Mouse (Mus musculus): Measurements from ENCODE around the gene Mthfsd. TPM values are rescaled to one million over a fixed set of nuclear protein-coding genes. Genes with fewer than 3 reads are reported as not detected.

Gene Mthfsd
- polyA plus RNA-seq, 1 experiment from 2014 or later: 63.7 TPM

DNA sequence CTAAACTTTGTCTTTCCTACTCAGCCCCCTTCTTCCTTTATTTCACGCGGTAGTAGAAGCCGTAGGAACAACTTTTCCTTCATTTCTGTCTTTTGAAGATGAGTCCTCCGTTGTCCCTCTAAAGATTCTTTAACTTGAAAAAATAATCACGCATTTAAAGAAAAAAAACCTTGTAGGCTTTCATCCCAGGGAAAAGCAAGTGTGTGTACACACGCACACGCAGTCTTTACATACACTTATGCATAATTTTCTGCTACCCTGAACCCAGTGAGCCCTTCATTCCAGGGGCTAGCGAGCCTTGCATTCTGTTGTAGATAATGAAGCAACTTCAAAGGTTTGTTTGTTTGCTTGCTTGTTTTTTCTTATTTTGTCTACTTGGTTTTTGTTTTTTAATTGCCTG, 19.9 kb downstream of the Mthfsd start:
- WGBS: 2% methylated on average over 8 of the region's 8 CpGs
- H3K4me3 ChIP-seq (ENCODE audit: low read depth, low read length): no peak overlapping the region

DNA sequence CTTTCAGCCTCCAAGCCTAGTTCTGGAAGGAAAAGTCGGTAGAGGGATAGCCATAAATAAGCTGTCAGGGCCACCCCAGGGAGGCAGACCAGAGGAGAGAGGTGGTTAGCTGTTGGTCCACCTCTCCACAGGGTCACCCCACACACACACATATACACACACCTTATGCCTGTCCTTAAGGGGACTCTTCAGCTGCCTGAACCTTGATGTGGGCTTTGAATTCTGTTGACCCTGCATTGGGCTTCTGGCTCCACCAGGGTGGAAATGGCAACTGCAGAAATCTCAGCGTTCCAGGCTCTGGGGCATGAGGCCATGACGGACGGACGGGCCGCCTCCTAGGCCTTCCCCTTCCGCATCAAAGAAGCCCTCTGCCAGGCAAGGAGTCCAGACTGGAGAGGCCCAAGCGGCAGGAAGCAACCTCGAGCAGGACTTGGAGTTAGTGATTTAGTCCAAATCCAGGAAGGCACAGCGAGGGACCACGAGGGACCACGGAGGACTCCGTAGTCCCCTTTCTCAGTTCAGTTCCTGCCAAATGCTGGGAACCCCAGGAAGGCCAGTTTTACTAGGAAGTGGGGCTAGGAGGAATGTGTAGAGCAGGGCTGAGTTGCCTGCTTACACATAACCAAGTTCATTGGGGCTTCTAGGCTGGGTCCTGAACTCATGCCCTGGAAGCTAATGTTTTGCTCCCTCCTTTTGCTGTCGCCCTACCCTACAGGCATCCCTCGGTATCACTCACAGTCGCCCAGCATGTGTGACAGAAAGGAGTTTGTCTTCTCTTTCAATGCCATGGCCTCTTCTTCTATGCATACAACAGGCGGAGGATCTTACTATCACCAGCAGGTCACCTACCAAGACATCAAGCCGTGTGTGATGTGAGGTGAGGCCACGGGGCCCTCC, 21.9 kb downstream of the Mthfsd start:
- WGBS: 3% methylated on average over 19 of the region's 19 CpGs

More for the DNA sequence above, 19.9 kb downstream of the Mthfsd start:
- DNase-seq (ENCODE audit: low spot score) (no peak), ATAC-seq (ENCODE audit: insufficient read depth, low FRiP score, low TSS enrichment) (no peak)
- peaks cover 8% of the 10 kb centered on the region for H3K4me1 ChIP-seq (ENCODE audit: control insufficient read depth, insufficient read depth, low read length)
- H3K9me3 ChIP-seq (ENCODE audit: control insufficient read depth, low read length): no peaks in the 10 kb centered on the region
- H3K27me3 ChIP-seq (ENCODE audit: control insufficient read depth, insufficient read depth, low read length): peaks cover 97% of the 10 kb centered on the region
- no peak overlapping the region for H3K27ac ChIP-seq (ENCODE audit: low read depth, low read length)
- no peak overlapping the region for H3K9ac ChIP-seq (ENCODE audit: low read length)
- H3K36me3 ChIP-seq (ENCODE audit: control insufficient read depth, insufficient read depth, low read length): no peaks in the 10 kb centered on the region
- no peak overlapping the region for H3K4me2 ChIP-seq (ENCODE audit: low read depth)

DNA sequence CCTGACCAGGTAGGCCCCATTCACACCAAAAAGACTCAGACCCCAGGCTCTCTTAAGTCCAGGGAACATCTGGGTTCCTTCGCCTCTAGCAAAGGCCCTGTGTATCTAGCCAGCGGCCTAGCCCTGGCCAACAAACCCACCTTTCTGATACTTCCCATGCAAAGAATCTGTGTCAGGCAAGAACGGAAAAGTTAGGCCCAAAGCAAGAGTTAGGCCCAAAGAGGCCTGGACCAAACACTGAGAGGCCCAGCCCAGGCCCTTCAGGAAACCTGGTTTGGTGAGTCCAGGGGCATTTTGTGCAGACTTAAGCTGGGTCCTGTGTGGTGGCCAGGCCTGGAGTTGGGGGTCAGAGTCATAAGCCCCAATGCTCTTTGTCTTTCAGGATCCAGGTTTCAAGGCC, 22.6 kb downstream of the Mthfsd start:
- H3K4me2 ChIP-seq (ENCODE audit: low read depth): 0 out of 2 replicates have a peak overlapping the region, but pooled peaks have one; percentile 75
- H3K9ac ChIP-seq (ENCODE audit: low read length): no peak overlapping the region
- H3K36me3 ChIP-seq (ENCODE audit: control insufficient read depth, insufficient read depth, low read length): no peaks in the 10 kb centered on the region
- H3K27ac ChIP-seq (ENCODE audit: low read depth, low read length): no peak overlapping the region
- no peak overlapping the region for H3K4me3 ChIP-seq (ENCODE audit: low read depth, low read length)
- ATAC-seq (ENCODE audit: insufficient read depth, low FRiP score, low TSS enrichment) (no peak), DNase-seq (ENCODE audit: low spot score) (no peak)
- H3K27me3 ChIP-seq (ENCODE audit: control insufficient read depth, insufficient read depth, low read length): peaks cover 99% of the 10 kb centered on the region
- H3K9me3 ChIP-seq (ENCODE audit: control insufficient read depth, low read length): no peaks in the 10 kb centered on the region
- peaks cover 12% of the 10 kb centered on the region for H3K4me1 ChIP-seq (ENCODE audit: control insufficient read depth, insufficient read depth, low read length)
- 23% methylated on average over 3 of the region's 3 CpGs for WGBS

More for the DNA sequence above, 21.9 kb downstream of the Mthfsd start:
- Histone ChIP-seq H3K4me3 (ENCODE audit: low read depth, low read length) (no peak overlapping the region), H3K9me3 (ENCODE audit: control insufficient read depth, low read length) (no peaks in the 10 kb centered on the region), H3K36me3 (ENCODE audit: control insufficient read depth, insufficient read depth, low read length) (no peaks in the 10 kb centered on the region), H3K27ac (ENCODE audit: low read depth, low read length) (no peak overlapping the region), H3K4me2 (ENCODE audit: low read depth) (no peak overlapping the region), H3K4me1 (ENCODE audit: control insufficient read depth, insufficient read depth, low read length) (peaks cover 12% of the 10 kb centered on the region), H3K27me3 (ENCODE audit: control insufficient read depth, insufficient read depth, low read length) (peaks cover 99% of the 10 kb centered on the region), H3K9ac (ENCODE audit: low read length) (no peak overlapping the region)
- no peak for DNase-seq (ENCODE audit: low spot score)
- no peak for ATAC-seq (ENCODE audit: insufficient read depth, low FRiP score, low TSS enrichment)

DNA sequence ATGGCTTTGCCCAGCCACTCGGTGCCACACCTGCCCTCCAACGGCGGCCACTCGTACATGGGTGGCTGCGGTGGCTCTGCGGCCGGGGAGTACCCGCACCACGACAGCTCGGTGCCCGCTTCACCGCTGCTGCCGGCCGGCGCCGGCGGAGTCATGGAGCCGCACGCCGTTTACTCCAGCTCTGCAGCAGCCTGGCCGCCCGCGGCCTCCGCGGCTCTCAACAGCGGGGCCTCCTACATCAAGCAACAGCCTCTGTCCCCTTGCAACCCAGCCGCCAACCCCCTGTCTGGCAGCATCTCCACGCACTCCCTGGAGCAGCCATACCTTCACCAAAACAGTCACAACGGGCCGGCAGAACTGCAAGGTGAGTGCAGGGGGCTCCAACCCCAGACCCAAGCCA, 23.2 kb downstream of the Mthfsd start:
- Histone ChIP-seq H3K27me3 (ENCODE audit: control insufficient read depth, insufficient read depth, low read length) (peaks cover 99% of the 10 kb centered on the region), H3K36me3 (ENCODE audit: control insufficient read depth, insufficient read depth, low read length) (no peaks in the 10 kb centered on the region), H3K4me3 (ENCODE audit: low read depth, low read length) (peak overlapping the region; percentile 41), H3K27ac (ENCODE audit: low read depth, low read length) (no peak overlapping the region), H3K4me1 (ENCODE audit: control insufficient read depth, insufficient read depth, low read length) (peaks cover 12% of the 10 kb centered on the region), H3K9ac (ENCODE audit: low read length) (no peak overlapping the region), H3K9me3 (ENCODE audit: control insufficient read depth, low read length) (no peaks in the 10 kb centered on the region), H3K4me2 (ENCODE audit: low read depth) (peak overlapping the region; percentile 75)
- WGBS: 1% methylated on average over 30 of the region's 30 CpGs
- no peak for ATAC-seq (ENCODE audit: insufficient read depth, low FRiP score, low TSS enrichment)
- no peak for DNase-seq (ENCODE audit: low spot score)

DNA sequence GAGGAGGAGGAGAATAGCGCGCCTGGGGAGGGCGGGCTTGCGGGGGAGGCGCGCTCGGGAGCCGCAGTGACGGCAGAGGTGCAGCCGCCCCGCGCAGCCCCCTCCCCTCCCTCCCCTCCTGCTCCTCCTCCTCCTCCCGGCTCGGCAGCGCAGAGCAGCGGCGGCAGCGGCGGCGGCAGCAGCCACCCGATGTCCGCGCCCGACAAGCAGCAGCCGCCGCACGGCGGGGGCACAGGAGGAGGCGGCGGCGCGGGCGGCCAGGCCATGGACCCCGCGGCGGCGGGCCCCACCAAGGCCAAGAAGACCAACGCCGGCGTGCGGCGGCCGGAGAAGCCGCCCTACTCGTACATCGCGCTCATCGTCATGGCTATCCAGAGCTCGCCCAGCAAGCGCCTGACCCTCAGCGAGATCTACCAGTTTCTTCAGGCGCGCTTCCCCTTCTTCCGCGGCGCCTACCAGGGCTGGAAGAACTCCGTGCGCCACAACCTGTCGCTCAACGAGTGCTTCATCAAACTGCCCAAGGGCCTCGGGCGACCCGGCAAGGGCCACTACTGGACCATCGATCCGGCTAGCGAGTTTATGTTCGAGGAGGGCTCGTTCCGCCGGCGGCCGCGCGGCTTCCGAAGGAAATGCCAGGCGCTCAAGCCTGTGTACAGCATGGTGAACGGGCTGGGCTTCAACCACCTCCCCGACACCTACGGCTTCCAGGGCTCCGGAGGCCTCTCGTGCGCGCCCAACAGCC, 23.8 kb downstream of the Mthfsd start, which contains the start of gene Foxf1:
Gene Foxf1, plus strand, starts transcription at position 177 of the 742 bp plus-strand sequence.
- ATAC-seq (ENCODE audit: insufficient read depth, low FRiP score, low TSS enrichment) (peak; percentile 45; the same call in 1 of the 2 replicates), DNase-seq (ENCODE audit: low spot score) (peak; percentile 65)

DNA sequence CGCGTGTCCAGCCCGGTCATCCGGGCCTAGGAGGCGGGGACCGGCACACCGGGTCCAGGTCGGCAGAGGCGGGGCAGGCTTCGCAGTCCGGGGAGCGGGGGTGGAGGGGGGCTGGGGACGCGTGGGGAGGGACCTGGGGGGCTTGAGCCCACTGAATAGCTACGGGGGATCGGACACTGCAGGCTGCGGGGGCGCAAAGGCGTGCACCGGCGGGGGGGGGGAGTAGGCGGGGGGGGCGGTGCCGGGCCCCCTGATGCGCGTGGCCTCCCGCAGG, 24.3 kb downstream of the Mthfsd start:
- no peaks in the 10 kb centered on the region for H3K36me3 ChIP-seq (ENCODE audit: control insufficient read depth, insufficient read depth, low read length)
- no peaks in the 10 kb centered on the region for H3K9me3 ChIP-seq (ENCODE audit: control insufficient read depth, low read length)
- no peak overlapping the region for H3K27ac ChIP-seq (ENCODE audit: low read depth, low read length)
- H3K4me2 ChIP-seq (ENCODE audit: low read depth): peak overlapping the region; percentile 75
- H3K9ac ChIP-seq (ENCODE audit: low read length): no peak overlapping the region; the same call in 1 of the 2 replicates
- DNase-seq (ENCODE audit: low spot score) (no peak), ATAC-seq (ENCODE audit: insufficient read depth, low FRiP score, low TSS enrichment) (no peak)
- WGBS: 7% methylated on average over 3 of the region's 27 CpGs
- peaks cover 12% of the 10 kb centered on the region for H3K4me1 ChIP-seq (ENCODE audit: control insufficient read depth, insufficient read depth, low read length)
- H3K4me3 ChIP-seq (ENCODE audit: low read depth, low read length): peak overlapping the region; percentile 41
- peaks cover 99% of the 10 kb centered on the region for H3K27me3 ChIP-seq (ENCODE audit: control insufficient read depth, insufficient read depth, low read length)

More for the DNA sequence above, 23.8 kb downstream of the Mthfsd start, which contains the start of gene Foxf1:
- Histone ChIP-seq H3K36me3 (ENCODE audit: control insufficient read depth, insufficient read depth, low read length) (no peaks in the 10 kb centered on the region), H3K4me3 (ENCODE audit: low read depth, low read length) (peak within 1 kb of the TSS; percentile 41), H3K9me3 (ENCODE audit: control insufficient read depth, low read length) (no peaks in the 10 kb centered on the region), H3K4me1 (ENCODE audit: control insufficient read depth, insufficient read depth, low read length) (peaks cover 12% of the 10 kb centered on the region), H3K27ac (ENCODE audit: low read depth, low read length) (no peak within 1 kb of the TSS), H3K9ac (ENCODE audit: low read length) (no peak within 1 kb of the TSS; the same call in none of the 2 replicates), H3K4me2 (ENCODE audit: low read depth) (peak within 1 kb of the TSS; percentile 75), H3K27me3 (ENCODE audit: control insufficient read depth, insufficient read depth, low read length) (peaks cover 99% of the 10 kb centered on the region)
- under 1% methylated on average over 64 of the region's 83 CpGs for WGBS

DNA sequence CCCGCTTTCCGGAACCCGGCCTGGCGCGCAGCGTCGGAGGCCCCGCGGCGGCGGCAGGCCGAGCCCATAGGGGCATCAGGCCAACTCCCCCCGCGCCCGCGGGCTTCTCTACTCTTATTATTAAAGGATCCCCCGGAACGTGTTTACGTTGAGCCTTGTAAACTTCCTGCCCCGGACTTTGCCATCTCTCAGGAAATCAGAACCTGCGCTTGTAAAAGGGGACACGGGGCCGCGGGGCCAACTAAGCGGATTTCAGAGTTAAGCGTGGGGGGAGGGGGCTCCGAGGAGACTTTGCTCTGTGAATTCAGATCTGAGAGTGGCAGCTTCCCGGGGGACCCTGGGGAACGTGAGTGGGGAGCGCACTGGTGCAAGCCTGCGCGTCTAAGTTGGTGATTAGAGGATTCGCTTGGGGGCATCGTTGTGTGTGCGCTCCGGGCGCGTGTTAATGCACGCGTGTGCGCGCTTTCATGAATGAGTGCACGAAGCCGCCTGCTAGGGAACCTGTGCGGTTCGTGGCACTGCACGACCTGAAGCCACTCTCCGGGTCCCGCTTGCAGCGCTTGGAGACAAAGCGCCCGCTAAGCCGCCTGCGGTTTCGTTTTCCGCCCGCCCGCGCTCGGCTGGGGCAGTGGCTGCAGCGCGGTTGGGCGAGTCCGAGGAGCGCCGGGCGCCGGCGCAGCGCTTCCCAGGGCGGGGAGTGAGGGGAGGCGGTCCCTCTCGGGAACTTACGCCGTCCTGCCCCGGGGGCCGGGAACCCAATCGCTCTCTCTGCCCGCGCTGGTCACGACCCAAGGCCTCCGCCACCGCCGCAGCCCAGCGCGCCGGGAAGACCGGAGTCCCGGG, 24.9 kb downstream of the Mthfsd start:
- Histone ChIP-seq H3K36me3 (ENCODE audit: control insufficient read depth, insufficient read depth, low read length) (no peaks in the 10 kb centered on the region), H3K4me3 (ENCODE audit: low read depth, low read length) (peak overlapping the region; percentile 41), H3K4me1 (ENCODE audit: control insufficient read depth, insufficient read depth, low read length) (peaks cover 12% of the 10 kb centered on the region), H3K27ac (ENCODE audit: low read depth, low read length) (no peak overlapping the region), H3K9me3 (ENCODE audit: control insufficient read depth, low read length) (no peaks in the 10 kb centered on the region), H3K4me2 (ENCODE audit: low read depth) (peak overlapping the region; percentile 75), H3K27me3 (ENCODE audit: control insufficient read depth, insufficient read depth, low read length) (peaks cover 99% of the 10 kb centered on the region), H3K9ac (ENCODE audit: low read length) (no peak overlapping the region; the same call in 1 of the 2 replicates)
- under 1% methylated on average over 86 of the region's 89 CpGs for WGBS
- ATAC-seq (ENCODE audit: insufficient read depth, low FRiP score, low TSS enrichment) (no peak), DNase-seq (ENCODE audit: low spot score) (peak; percentile 79)
